Mouse (Mus musculus) liver, embryonic 14.5 days (tissue): Measurements from ENCODE around the gene Foxj2. TPM values are rescaled to one million over a fixed set of nuclear protein-coding genes. Genes with fewer than 3 reads are reported as not detected.
A peak's percentile ranks its signal among the peaks of the same experiment; 100 is the strongest.

Experiments used
- ATAC-seq: fragments of 200-750 bp; cut with Nextera tagmentation; 2 replicates; pipeline ENCODE4 v1.8.0; 2017; ENCODE audit warnings: moderate number of reproducible peaks, mild to moderate bottlenecking, moderate library complexity; ENCODE audit not compliant: insufficient read depth
- DNase-seq, 3 experiments: peaks; one replicate each; pipeline ENCODE4 v3.0.0-alpha.2; 2012 to 2013; ENCODE audit warnings: low read depth in 3 of 3, low spot score in 3 of 3
- H3K27ac ChIP-seq: fragments of 300-500 bp; sonication (generic); 2 replicates; pipeline ENCODE4 v1.5.1; 2014; ENCODE audit warnings: moderate library complexity, mild to moderate bottlenecking, control low read depth, inconsistent platforms
- H3K27me3 ChIP-seq: fragments of 300-500 bp; sonication (generic); 2 replicates; pipeline ENCODE4 v1.6.1; 2014; ENCODE audit warnings: mild to moderate bottlenecking, low read length, moderate library complexity; ENCODE audit not compliant: control insufficient read depth, insufficient read depth
- H3K36me3 ChIP-seq: fragments of 300-500 bp; sonication (generic); replicated peaks from 2 replicates; pipeline ENCODE4 v1.6.1; 2014; ENCODE audit warnings: low read depth; ENCODE audit not compliant: control insufficient read depth, insufficient read depth
- H3K4me1 ChIP-seq, 2 experiments: fragments of 200-500 bp in 1 of 2; fragments of 300-500 bp in 1 of 2; sonication (generic) in 1 of 2; replicated peaks; 2 replicates each; pipeline ENCODE4 v1.6.1; 2012 to 2014; ENCODE audit warnings: antibody characterized with exemption in 1 of 2, inconsistent platforms in 1 of 2, low read length in 1 of 2; ENCODE audit not compliant: control insufficient read depth in 2 of 2, insufficient read depth in 2 of 2
- H3K4me2 ChIP-seq: fragments of 300-500 bp; sonication (generic); 2 replicates; pipeline ENCODE4 v1.6.1; 2014; ENCODE audit warnings: low read depth, mild to moderate bottlenecking, control low read depth, moderate library complexity
- H3K4me3 ChIP-seq, 2 experiments: fragments of 200-500 bp in 1 of 2; fragments of 300-500 bp in 1 of 2; sonication (generic) in 1 of 2; 2 replicates each; pipeline ENCODE4 v1.5.1; 2012 to 2014; ENCODE audit warnings: low read depth in 2 of 2, low read length in 2 of 2, mild to moderate bottlenecking in 2 of 2, control low read depth in 1 of 2, inconsistent platforms in 1 of 2, moderate library complexity in 1 of 2; ENCODE audit not compliant: insufficient read depth in 1 of 2
- H3K9ac ChIP-seq: fragments of 300-500 bp; sonication (generic); replicated peaks from 2 replicates; pipeline ENCODE4 v1.6.1; 2014; ENCODE audit warnings: mild to moderate bottlenecking, control low read depth, moderate library complexity
- H3K9me3 ChIP-seq: fragments of 300-500 bp; sonication (generic); 2 replicates; pipeline ENCODE4 v1.6.1; 2016; ENCODE audit warnings: low read length, mixed read lengths; ENCODE audit not compliant: control insufficient read depth
- CTCF ChIP-seq: IDR thresholded peaks from 2 replicates; pipeline ENCODE4 v1.5.1; 2016; ENCODE audit warnings: antibody characterized with exemption, low read depth, control low read depth
- EP300 ChIP-seq: IDR thresholded peaks from 2 replicates; pipeline ENCODE4 v1.6.1; 2016; ENCODE audit warnings: antibody characterized with exemption, low read depth
- WGBS: fragments of 180-500 bp; shearing (Covaris S2); extraction: QIAGEN DNeasy Blood & Tissue Kit; methylation state at CpG from one replicate; pipeline ENCODE4 v1.1.7; 2014; ENCODE audit not compliant: insufficient replicate concordance; 5-methylcytosine and 5-hydroxymethylcytosine counted together
- polyA plus RNA-seq, 2 experiments: library from polyadenylated mRNA; depleted of rRNA in 1 of 2; stranded (reverse) in 1 of 2; unstranded in 1 of 2; fragments of >200 nt; fragmentation: Nextera tagmentation in 1 of 2; extraction: Ambion mirVana in 1 of 2; gene quantifications; 2 replicates each; pipeline versions ENCODE4 v1.2.1 to v1.2.3; 2012 to 2014

The Foxj2 gene
- polyA plus RNA-seq, 2 experiments: 1.1 to 1.3 TPM

- TF ChIP-seq EP300 (no peak), CTCF (peak; percentile 87)
- 40% methylated on average over 13 of the region's 13 CpGs for WGBS
- ATAC-seq (no peak), DNase-seq (no peak)
- Histone ChIP-seq H3K27ac (no peak overlapping the region), H3K36me3 (no peaks in the 10 kb centered on the region; the same call in 1 of the 2 replicates), H3K4me2 (no peak overlapping the region), H3K4me3 (no peak overlapping the region), H3K9ac (no peak overlapping the region), H3K9me3 (no peaks in the 10 kb centered on the region), H3K27me3 (no peaks in the 10 kb centered on the region), H3K4me1 (peaks cover 17 to 21% of the 10 kb centered on the region in 2 experiments)
These were observed 8.4 kb downstream of the Foxj2 start for GRCm38 (mm10) chr6:122828086-122828485.

- WGBS: 69% methylated on average over 7 of the region's 7 CpGs
- no peaks in the 10 kb centered on the region for H3K9me3 ChIP-seq
- H3K4me2 ChIP-seq: no peak overlapping the region
- H3K36me3 ChIP-seq: no peaks in the 10 kb centered on the region; the same call in none of the 2 replicates
- TF ChIP-seq CTCF (no peak), EP300 (no peak)
- DNase-seq (no peak), ATAC-seq (no peak)
- no peaks in the 10 kb centered on the region for H3K4me1 ChIP-seq
- H3K4me3 ChIP-seq: no peak overlapping the region
- H3K9ac ChIP-seq: no peak overlapping the region
- H3K27me3 ChIP-seq: no peaks in the 10 kb centered on the region
- no peak overlapping the region for H3K27ac ChIP-seq
These were observed 13.2 kb downstream of the Foxj2 start for GRCm38 (mm10) chr6:122832880-122833279.

GRCm38 (mm10) chr6:122834365-122834764, 14.7 kb downstream of the Foxj2 start:
- no peaks in the 10 kb centered on the region for H3K9me3 ChIP-seq
- no peak overlapping the region for H3K9ac ChIP-seq
- DNase-seq (no peak), ATAC-seq (peak; percentile 51)
- no peak overlapping the region for H3K4me3 ChIP-seq
- H3K4me2 ChIP-seq: no peak overlapping the region
- H3K27me3 ChIP-seq: no peaks in the 10 kb centered on the region
- TF ChIP-seq CTCF: peak; percentile 93
- no peak for TF ChIP-seq EP300
- peaks cover 2% of the 10 kb centered on the region for H3K36me3 ChIP-seq
- WGBS: 47% methylated on average over 4 of the region's 4 CpGs
- no peak overlapping the region for H3K27ac ChIP-seq
- no peaks in the 10 kb centered on the region for H3K4me1 ChIP-seq

- 79% methylated on average over 3 of the region's 3 CpGs for WGBS
These were observed 17.3 kb downstream of the Foxj2 start for GRCm38 (mm10) chr6:122836974-122837373.

GRCm38 (mm10) chr6:122837539-122837938, 17.8 kb downstream of the Foxj2 start:
- TF ChIP-seq EP300 (no peak), CTCF (no peak)
- no peak overlapping the region for H3K27ac ChIP-seq
- ATAC-seq: no peak

More at GRCm38 (mm10) chr6:122836974-122837373, 17.3 kb downstream of the Foxj2 start:
- H3K27ac ChIP-seq: no peak overlapping the region
- TF ChIP-seq EP300: no peak
- peak; percentile 17; the same call in 1 of the 2 replicates for TF ChIP-seq CTCF
- H3K9me3 ChIP-seq: no peaks in the 10 kb centered on the region
- no peak for ATAC-seq
- DNase-seq: no peak
- no peak overlapping the region for H3K9ac ChIP-seq
- no peaks in the 10 kb centered on the region for H3K27me3 ChIP-seq
- H3K4me3 ChIP-seq: no peak overlapping the region
- H3K4me2 ChIP-seq: no peak overlapping the region
- H3K36me3 ChIP-seq: peaks cover 6% of the 10 kb centered on the region
- H3K4me1 ChIP-seq: no peaks in the 10 kb centered on the region

More at GRCm38 (mm10) chr6:122837539-122837938, 17.8 kb downstream of the Foxj2 start:
- Histone ChIP-seq H3K9me3 (no peaks in the 10 kb centered on the region), H3K4me3 (no peak overlapping the region), H3K4me1 (no peaks in the 10 kb centered on the region), H3K4me2 (no peak overlapping the region), H3K27me3 (no peaks in the 10 kb centered on the region), H3K9ac (no peak overlapping the region), H3K36me3 (peaks cover 6% of the 10 kb centered on the region)
- WGBS: 55% methylated on average over 5 of the region's 5 CpGs
- no peak for DNase-seq
